Mouse (Mus musculus): ENCODE measurements around the gene Tuba1a. TPM values are rescaled to one million over a fixed set of nuclear protein-coding genes. Genes with fewer than 3 reads are reported as not detected.
A peak's percentile ranks its signal among the peaks of the same experiment; 100 is the strongest.
"Not testable (repeated sequence)": the region's sequence is repeated elsewhere in the genome, so short reads cannot be mapped to it uniquely, and the experiment has no call there.

The Tuba1a gene
- polyA plus RNA-seq, 2 experiments from 2014 or later = 243 to 273 TPM

GRCm38 (mm10) chr15:98923031-98923537 lies 30.4 kb downstream of the Tuba1a start:
- no peak for ATAC-seq

GRCm38 (mm10) chr15:98922581-98922980 lies 30.9 kb downstream of the Tuba1a start:
- no peak for ATAC-seq

- ATAC-seq = no peak
These were observed 32.0 kb downstream of the Tuba1a start for GRCm38 (mm10) chr15:98921510-98921909.

GRCm38 (mm10) chr15:98918499-98918895 lies 35.0 kb downstream of the Tuba1a start:
- ATAC-seq = not testable (repeated sequence)

GRCm38 (mm10) chr15:98917538-98918498 lies 35.7 kb downstream of the Tuba1a start, which contains the start of gene Lmbr1l:
Lmbr1l (minus strand) TSS chr15:98918231.
- peak; percentile 97 for ATAC-seq

GRCm38 (mm10) chr15:98917091-98917490 lies 36.4 kb downstream of the Tuba1a start:
- ATAC-seq = no peak

- no peak for ATAC-seq
These were observed 37.5 kb downstream of the Tuba1a start for GRCm38 (mm10) chr15:98916016-98916415.

- ATAC-seq = no peak
These were observed 38.6 kb downstream of the Tuba1a start for GRCm38 (mm10) chr15:98914903-98915302.

- no peak for ATAC-seq
These were observed 48.8 kb downstream of the Tuba1a start for GRCm38 (mm10) chr15:98904692-98905091.

GRCm38 (mm10) chr15:98902600-98902999 lies 50.9 kb downstream of the Tuba1a start:
- no peak for ATAC-seq

GRCm38 (mm10) chr15:98901530-98901929 lies 52.0 kb downstream of the Tuba1a start:
- no peak for ATAC-seq

Other genes starting within 250 kb of the Tuba1a start
- under 1 TPM in 1 of 2 experiments, not detected in 1; 0.62 TPM for gene Ccdc65, start 245.5 kb downstream of the Tuba1a start, polyA plus RNA-seq (2017; shearing (Covaris generic))
- gene Fkbp11, start 225.5 kb downstream of the Tuba1a start, polyA plus RNA-seq (2017; shearing (Covaris generic)) = 1 to 10 TPM; 1.3 to 1.7 TPM
- 10 to 100 TPM; 29.9 to 46.7 TPM for gene Arf3, start 190.5 kb downstream of the Tuba1a start, polyA plus RNA-seq (2017; shearing (Covaris generic))
- gene Wnt10b, start 175.6 kb downstream of the Tuba1a start, polyA plus RNA-seq (2017; shearing (Covaris generic)) = under 1 TPM in 1 of 2 experiments, not detected in 1; 0.22 TPM
- not detected for gene Wnt1, start 163.8 kb downstream of the Tuba1a start, polyA plus RNA-seq (2017; shearing (Covaris generic))
- not detected for gene Ddn, start 144.2 kb downstream of the Tuba1a start, polyA plus RNA-seq (2017; shearing (Covaris generic))
- gene Prkag1, start 122.2 kb downstream of the Tuba1a start, polyA plus RNA-seq (2017; shearing (Covaris generic)) = 100 to 1,000 TPM in 1 of 2 experiments, 10 to 100 TPM in 1; 98.2 to 133 TPM
- gene Kmt2d, start 82.5 kb downstream of the Tuba1a start, polyA plus RNA-seq (2017; shearing (Covaris generic)) = 10 to 100 TPM; 21.7 to 29.2 TPM
- gene Rhebl1, start 59.2 kb downstream of the Tuba1a start, polyA plus RNA-seq (2017; shearing (Covaris generic)) = 1 to 10 TPM; 8.7 to 8.8 TPM
- gene Dhh, start 55.2 kb downstream of the Tuba1a start, polyA plus RNA-seq (2017; shearing (Covaris generic)) = under 1 TPM; 0.11 to 0.15 TPM
- 10 to 100 TPM; 24.2 to 42.0 TPM for gene Lmbr1l, start 35.5 kb downstream of the Tuba1a start, polyA plus RNA-seq (2017; shearing (Covaris generic))
- gene Tuba1b, start 19.1 kb downstream of the Tuba1a start, polyA plus RNA-seq (2017; shearing (Covaris generic)) = 100 to 1,000 TPM; 510 to 711 TPM
- not detected for gene Gm49450, start 152 bp downstream of the Tuba1a start, polyA plus RNA-seq (2017; shearing (Covaris generic))
- gene Tuba1c, start 76.2 kb upstream of the Tuba1a start, polyA plus RNA-seq (2017; shearing (Covaris generic)) = 100 to 1,000 TPM in 1 of 2 experiments, 10 to 100 TPM in 1; 98.3 to 120 TPM
- not detected for gene Prph, start 101.5 kb upstream of the Tuba1a start, polyA plus RNA-seq (2017; shearing (Covaris generic))
- 1 to 10 TPM; 3.6 to 4.4 TPM for gene Troap, start 120.9 kb upstream of the Tuba1a start, polyA plus RNA-seq (2017; shearing (Covaris generic))
- gene C1ql4, start 134.1 kb upstream of the Tuba1a start, polyA plus RNA-seq (2017; shearing (Covaris generic)) = not detected
- not detected for gene Dnajc22, start 139.5 kb upstream of the Tuba1a start, polyA plus RNA-seq (2017; shearing (Covaris generic))
- gene Spats2, start 172.2 kb upstream of the Tuba1a start, polyA plus RNA-seq (2017; shearing (Covaris generic)) = not detected

Measured in activated CD4-positive, CD25-positive, alpha-beta regulatory T cell, adult 4 months (primary cell).